Mouse (Mus musculus) layer of hippocampus, adult 2 months (tissue): ENCODE measurements around the gene Ankib1. TPM values are rescaled to one million over a fixed set of nuclear protein-coding genes. Genes with fewer than 3 reads are reported as not detected.
"Not testable (repeated sequence)": the region's sequence is repeated elsewhere in the genome, so short reads cannot be mapped to it uniquely, and the experiment has no call there.

Source experiments
- DNase-seq, 2 experiments: peaks; one replicate each; pipeline ENCODE4 v3.0.0; 2022; ENCODE audit warnings: low spot score in 2 of 2
- H3K27ac ChIP-seq: fragments of 200-600 bp; 2 replicates; pipeline ENCODE4 v1.8.1; 2022
- H3K4me3 ChIP-seq: fragments of 200-600 bp; 2 replicates; pipeline ENCODE4 v1.8.1; 2022; ENCODE audit warnings: mild to moderate bottlenecking
- CTCF ChIP-seq: fragments of 200-600 bp; conservative IDR thresholded peaks from 2 replicates; pipeline ENCODE4 v1.8.1; 2022; ENCODE audit warnings: antibody characterized with exemption, mild to moderate bottlenecking, moderate library complexity
- total RNA-seq, 2 experiments: library from RNA; stranded (reverse); gene quantifications; 2 replicates each; pipeline ENCODE4 v1.2.3; 2021

The Ankib1 gene
- total RNA-seq, 2 experiments from 2014 or later = 110 to 119 TPM

GRCm38 (mm10) chr5:3700025-3700424, 102.7 kb downstream of the Ankib1 start:
- TF ChIP-seq CTCF = no peak
- Histone ChIP-seq H3K4me3 (no peak overlapping the region), H3K27ac (no peak overlapping the region)
- DNase-seq = no peak

GRCm38 (mm10) chr5:3696031-3696430, 106.7 kb downstream of the Ankib1 start:
- no peak for TF ChIP-seq CTCF
- Histone ChIP-seq H3K27ac (no peak overlapping the region), H3K4me3 (no peak overlapping the region)
- no peak for DNase-seq

GRCm38 (mm10) chr5:3695191-3695590, 107.5 kb downstream of the Ankib1 start:
- no peak for TF ChIP-seq CTCF
- DNase-seq = no peak
- H3K4me3 ChIP-seq = no peak overlapping the region
- no peak overlapping the region for H3K27ac ChIP-seq

- no peak for TF ChIP-seq CTCF
- no peak overlapping the region for H3K4me3 ChIP-seq
- DNase-seq = no peak
- no peak overlapping the region for H3K27ac ChIP-seq
Observed at GRCm38 (mm10) chr5:3692956-3693355, 109.8 kb downstream of the Ankib1 start.

- TF ChIP-seq CTCF = no peak
- Histone ChIP-seq H3K4me3 (no peak overlapping the region), H3K27ac (no peak overlapping the region)
- DNase-seq = no peak
Observed at GRCm38 (mm10) chr5:3691283-3691682, 111.4 kb downstream of the Ankib1 start.

- TF ChIP-seq CTCF = no peak
- Histone ChIP-seq H3K27ac (no peak overlapping the region), H3K4me3 (no peak overlapping the region)
- no peak for DNase-seq
Observed at GRCm38 (mm10) chr5:3688298-3688697, 114.4 kb downstream of the Ankib1 start.

- no peak overlapping the region for H3K4me3 ChIP-seq
- TF ChIP-seq CTCF = no peak
- H3K27ac ChIP-seq = no peak overlapping the region
- DNase-seq = no peak
Observed at GRCm38 (mm10) chr5:3669938-3670554, 132.7 kb downstream of the Ankib1 start.

GRCm38 (mm10) chr5:3666585-3666984, 136.1 kb downstream of the Ankib1 start:
- no peak overlapping the region for H3K4me3 ChIP-seq
- H3K27ac ChIP-seq = no peak overlapping the region
- DNase-seq = no peak
- TF ChIP-seq CTCF = no peak

- no peak for DNase-seq
- no peak for TF ChIP-seq CTCF
- Histone ChIP-seq H3K27ac (no peak overlapping the region), H3K4me3 (no peak overlapping the region)
Observed at GRCm38 (mm10) chr5:3665225-3665624, 137.5 kb downstream of the Ankib1 start.

- DNase-seq = no peak
- TF ChIP-seq CTCF = no peak
- Histone ChIP-seq H3K27ac (no peak within 1 kb of the TSS), H3K4me3 (no peak within 1 kb of the TSS)
Observed at GRCm38 (mm10) chr5:3657085-3657484, 145.6 kb downstream of the Ankib1 start, which contains the start of gene Gatad1. TSS of gene Gatad1 (minus strand) at chr5:3657185.

GRCm38 (mm10) chr5:3653801-3654200, 148.9 kb downstream of the Ankib1 start:
- no peak overlapping the region for H3K4me3 ChIP-seq
- DNase-seq = no peak
- TF ChIP-seq CTCF = no peak
- H3K27ac ChIP-seq = no peak overlapping the region

GRCm38 (mm10) chr5:3652903-3653575, 149.7 kb downstream of the Ankib1 start:
- not testable (repeated sequence) for DNase-seq, H3K4me3 ChIP-seq, H3K27ac ChIP-seq

- Histone ChIP-seq H3K27ac (no peak overlapping the region), H3K4me3 (no peak overlapping the region)
- no peak for TF ChIP-seq CTCF
- DNase-seq = no peak
Observed at GRCm38 (mm10) chr5:3651621-3652020, 151.1 kb downstream of the Ankib1 start.

GRCm38 (mm10) chr5:3650881-3651280, 151.8 kb downstream of the Ankib1 start, which contains the start of gene Tmbim7:
TSS of gene Tmbim7 (plus strand) at chr5:3651181.
- no peak for DNase-seq
- H3K27ac ChIP-seq = no peak within 1 kb of the TSS
- H3K4me3 ChIP-seq = no peak within 1 kb of the TSS
- TF ChIP-seq CTCF = no peak

GRCm38 (mm10) chr5:3648849-3649210, 153.9 kb downstream of the Ankib1 start:
- Histone ChIP-seq H3K4me3 (no peak overlapping the region), H3K27ac (no peak overlapping the region)
- TF ChIP-seq CTCF = no peak
- no peak for DNase-seq
